Mouse (Mus musculus): ENCODE data around the gene Spata5.

Spata5 gene

GRCm38 (mm10) chr3:37421179-37421578, 1.5 kb downstream of the Spata5 start:
- DNase-seq = no peak

GRCm38 (mm10) chr3:37426069-37426468, 6.4 kb downstream of the Spata5 start:
- no peak for DNase-seq

- DNase-seq = no peak
Measured at GRCm38 (mm10) chr3:37430359-37430758, 10.7 kb downstream of the Spata5 start.

DNA sequence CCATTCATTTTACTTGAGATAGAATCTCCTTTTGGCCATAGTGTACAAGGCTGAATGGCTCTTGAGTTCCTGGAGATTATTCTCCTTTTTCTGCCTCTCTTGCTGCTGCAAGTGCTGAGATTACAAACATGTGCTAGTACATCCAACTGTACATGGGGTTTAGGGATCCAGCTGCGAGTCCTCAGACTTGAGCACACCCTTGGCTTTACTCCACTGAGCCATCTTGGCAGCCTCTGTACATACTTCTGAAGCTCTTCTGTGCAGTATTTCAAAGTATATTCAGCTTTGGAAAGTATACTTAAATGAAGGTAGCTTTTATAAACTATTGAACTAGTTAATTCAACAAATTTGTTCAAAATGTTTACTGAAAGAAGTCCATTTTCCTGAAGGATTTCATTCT, 20.1 kb downstream of the Spata5 start:
- DNase-seq = no peak

GRCm38 (mm10) chr3:37443409-37443808, 23.7 kb downstream of the Spata5 start:
- DNase-seq = no peak

DNA sequence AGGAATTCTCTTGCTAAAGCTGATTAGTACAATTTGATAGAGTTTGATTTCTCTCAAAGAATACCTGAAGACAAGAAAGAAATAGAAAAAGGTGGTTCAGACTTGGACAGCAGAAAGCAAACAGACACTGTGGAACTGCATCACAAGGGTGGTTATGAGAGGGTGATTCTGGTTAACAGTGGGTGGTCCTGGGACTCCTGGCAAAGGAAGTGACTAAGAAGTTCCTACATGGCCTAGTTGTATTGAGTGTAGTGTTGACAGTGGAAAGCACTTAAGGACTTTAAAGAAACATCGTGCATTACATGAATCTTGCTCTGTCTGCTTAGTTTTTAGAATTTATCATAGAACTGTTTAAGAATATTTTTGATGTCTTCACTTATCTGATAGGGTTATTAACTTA, 36.3 kb downstream of the Spata5 start:
- DNase-seq = no peak

GRCm38 (mm10) chr3:37468170-37468569, 48.5 kb downstream of the Spata5 start:
- peak; percentile 21 for DNase-seq

- DNase-seq = no peak
Measured at GRCm38 (mm10) chr3:37469353-37469752, 49.7 kb downstream of the Spata5 start.

- no peak for DNase-seq
Measured at GRCm38 (mm10) chr3:37470867-37471266, 51.2 kb downstream of the Spata5 start.

GRCm38 (mm10) chr3:37472461-37472860, 52.8 kb downstream of the Spata5 start:
- DNase-seq = peak; percentile 33

DNA sequence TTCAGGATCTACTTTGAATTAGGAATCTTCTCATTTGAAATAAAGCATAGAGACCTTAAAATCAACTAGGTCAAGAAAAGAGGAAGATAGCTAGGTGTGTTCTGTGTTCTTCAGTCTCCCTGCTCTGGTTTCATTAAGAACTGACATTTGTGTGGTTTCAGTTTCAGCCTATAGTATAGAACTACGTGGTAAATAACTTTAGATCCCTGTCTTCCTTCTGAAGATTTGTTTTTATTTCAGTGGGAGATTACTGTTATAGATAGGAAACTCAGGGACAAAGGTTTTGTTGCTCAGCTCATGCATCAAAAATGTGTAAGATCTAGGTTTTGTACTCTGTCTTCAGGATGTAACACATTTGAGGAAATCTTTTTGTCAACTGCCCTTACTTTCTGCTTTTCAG, 56.8 kb downstream of the Spata5 start:
- no peak for DNase-seq

- no peak for DNase-seq
Measured at GRCm38 (mm10) chr3:37477438-37478188, 57.9 kb downstream of the Spata5 start.

GRCm38 (mm10) chr3:37479771-37480170, 60.1 kb downstream of the Spata5 start:
- no peak for DNase-seq

GRCm38 (mm10) chr3:37481295-37481694, 61.6 kb downstream of the Spata5 start:
- no peak for DNase-seq

DNA sequence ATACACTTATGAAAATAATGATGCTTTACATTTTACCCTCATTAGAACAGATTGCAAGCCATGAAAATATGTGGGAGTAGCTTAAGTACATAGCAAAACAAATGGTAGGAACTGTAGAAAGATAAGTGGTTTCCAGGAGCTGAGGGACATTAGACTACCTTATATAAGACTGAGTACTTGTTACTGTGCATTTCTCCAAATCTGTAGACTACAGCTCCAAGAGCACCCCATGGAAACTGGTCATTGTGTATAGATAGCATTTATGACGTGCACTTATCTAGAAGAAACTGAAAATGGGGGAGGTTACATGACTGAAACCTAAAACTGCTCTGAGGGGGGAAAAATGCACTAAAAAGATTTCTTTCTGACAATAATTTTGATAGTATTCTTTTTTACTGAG, 63.0 kb downstream of the Spata5 start:
- DNase-seq = no peak

DNA sequence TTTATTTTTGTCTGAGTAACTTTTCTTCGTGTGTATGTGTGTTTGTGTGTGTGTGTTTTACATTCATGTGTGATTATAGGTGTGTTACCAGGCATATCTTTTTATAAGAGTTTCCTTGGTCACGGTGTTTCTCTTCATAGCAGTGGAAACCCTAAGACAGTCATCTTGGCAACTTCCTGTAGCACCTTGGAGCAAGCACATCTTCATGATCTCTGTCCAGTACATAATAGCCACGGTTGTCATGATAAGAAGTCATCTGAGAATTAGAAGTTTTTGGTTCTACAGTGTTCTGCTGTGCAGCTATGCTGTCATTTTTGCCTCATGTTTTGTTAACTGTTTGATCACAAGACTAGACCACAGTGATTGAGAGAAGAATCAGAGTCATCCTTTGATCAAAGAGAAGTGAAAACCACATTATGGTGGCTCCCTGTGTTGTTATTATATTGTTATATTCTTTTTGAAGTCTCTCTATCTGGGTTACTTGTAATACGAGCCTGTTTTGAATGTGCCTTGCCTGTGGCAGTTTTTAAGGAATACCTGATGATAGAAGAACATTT, 64.1 kb downstream of the Spata5 start:
- DNase-seq = no peak

DNA sequence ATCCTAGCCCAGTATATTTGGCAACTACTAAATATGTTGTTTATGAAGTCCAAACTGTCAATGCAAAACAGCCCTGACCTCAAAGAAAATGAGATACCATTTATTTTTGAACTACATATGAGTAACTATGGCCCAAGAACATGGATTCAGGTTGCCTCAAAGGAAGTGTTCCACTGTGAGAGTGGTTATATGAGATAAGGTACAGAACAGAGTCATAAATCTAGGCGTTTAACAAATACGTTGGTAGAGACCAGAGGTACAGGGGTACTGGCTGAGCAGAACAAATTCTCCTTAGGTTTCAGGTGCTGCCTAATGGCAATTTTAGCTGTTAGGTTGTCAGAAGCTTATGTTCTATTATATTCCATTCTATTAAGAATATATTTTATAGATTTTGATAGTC, 67.9 kb downstream of the Spata5 start:
- no peak for DNase-seq

DNA sequence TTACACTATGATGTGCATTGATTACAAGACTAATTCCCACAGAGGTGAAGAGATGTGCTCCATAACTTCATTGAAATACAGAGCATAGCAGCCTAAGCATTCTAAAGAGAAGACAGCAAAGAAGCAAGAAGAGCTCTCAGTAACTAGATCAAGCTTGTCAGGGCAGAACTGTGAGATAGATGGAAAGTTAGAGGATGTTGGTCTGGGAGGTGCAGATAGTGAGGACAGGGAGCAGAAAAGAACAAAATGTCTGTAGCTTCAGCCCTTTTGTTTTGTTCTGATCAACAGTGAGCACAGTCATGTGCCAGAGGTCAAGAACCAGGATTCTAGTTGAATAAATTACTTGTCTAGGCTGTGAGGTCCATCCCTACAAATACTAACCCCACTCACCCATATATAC, 68.5 kb downstream of the Spata5 start:
- DNase-seq = no peak

GRCm38 (mm10) chr3:37490025-37490424, 70.3 kb downstream of the Spata5 start:
- no peak for DNase-seq

GRCm38 (mm10) chr3:37500939-37501338, 81.2 kb downstream of the Spata5 start:
- DNase-seq = no peak

DNA sequence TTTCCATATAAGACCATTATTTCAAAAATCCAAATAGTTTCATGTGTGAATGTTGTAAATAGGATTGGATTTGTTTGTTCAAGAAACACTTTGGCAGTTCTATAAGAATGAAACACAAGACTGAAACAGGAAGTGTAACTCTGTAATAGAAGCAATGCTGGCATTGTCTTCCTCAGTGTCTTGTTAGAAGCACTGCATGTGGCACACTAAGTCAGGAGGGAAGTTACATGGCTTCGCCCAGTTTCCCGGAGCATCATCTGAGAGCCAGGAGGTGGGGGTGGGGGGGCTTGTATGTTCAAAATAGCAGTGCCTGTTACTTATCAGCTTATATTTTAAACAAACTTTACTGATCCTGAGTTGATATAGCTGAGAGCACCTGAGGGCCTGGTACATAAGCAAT, 82.9 kb downstream of the Spata5 start:
- peak; percentile 8 for DNase-seq

- DNase-seq = no peak
Measured at GRCm38 (mm10) chr3:37503846-37504245, 84.2 kb downstream of the Spata5 start.

DNA sequence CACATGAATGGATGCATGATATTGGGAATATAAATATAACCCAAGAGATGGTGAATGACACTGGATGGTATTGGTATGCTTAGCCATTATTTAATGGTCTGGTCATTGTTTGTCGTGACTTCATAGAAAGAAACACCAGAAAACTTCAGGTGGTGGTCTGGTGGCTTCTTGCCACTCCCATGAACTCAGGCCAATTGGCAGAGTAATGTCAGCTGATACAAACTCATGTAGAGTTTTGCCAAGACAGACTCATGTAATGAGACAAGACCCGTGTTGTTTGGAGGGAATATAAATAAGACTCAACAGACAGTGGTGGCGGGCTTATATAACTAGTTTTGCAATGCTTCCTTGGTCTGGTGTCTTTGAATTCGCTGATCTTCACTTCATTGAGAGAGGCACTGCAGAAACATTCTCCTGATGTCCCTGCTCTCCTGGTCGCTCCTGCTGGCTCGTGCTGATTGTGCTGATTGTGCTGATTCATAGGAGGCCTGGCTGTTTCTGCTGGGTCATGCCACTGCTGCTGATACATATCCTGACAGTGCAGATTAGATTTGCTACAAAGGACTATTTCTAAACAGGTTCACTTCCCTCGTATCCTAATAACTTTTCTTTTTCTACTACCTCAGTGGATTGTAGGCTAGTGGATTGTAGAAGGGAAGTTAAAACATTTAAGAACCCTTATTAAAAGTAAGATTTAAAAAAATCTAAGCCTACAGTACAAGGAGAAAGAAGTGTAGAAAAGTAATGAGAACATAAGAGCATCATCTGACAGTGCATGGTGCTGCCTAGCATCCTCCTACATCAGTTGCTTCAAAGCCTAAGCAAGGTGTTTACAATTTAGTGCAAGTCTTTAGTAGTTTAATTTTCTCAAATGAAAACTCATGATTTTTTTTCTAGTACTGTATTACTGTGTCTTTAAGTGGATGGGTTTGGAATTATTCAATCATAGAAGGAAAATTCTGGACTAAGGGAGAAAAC, 90.6 kb downstream of the Spata5 start:
- DNase-seq = no peak

GRCm38 (mm10) chr3:37515485-37515884, 95.8 kb downstream of the Spata5 start:
- DNase-seq = peak; percentile 60
